Mouse (Mus musculus) brain, embryonic 14.5 days (tissue): Measurements from ENCODE around the gene Cela3b. TPM values are rescaled to one million over a fixed set of nuclear protein-coding genes. Genes with fewer than 3 reads are reported as not detected.
A peak's percentile ranks its signal among the peaks of the same experiment; 100 is the strongest.

Experiments used
- DNase-seq: peaks from one replicate; pipeline ENCODE4 v3.0.0-alpha.2; 2011; ENCODE audit warnings: low read depth
- CTCF ChIP-seq: fragments of 200-500 bp; IDR thresholded peaks from 2 replicates; pipeline ENCODE4 v1.5.1; 2012; ENCODE audit warnings: inconsistent platforms, mild to moderate bottlenecking, moderate library complexity, borderline replicate concordance; ENCODE audit not compliant: insufficient read depth, insufficient read length; ENCODE audit errors: extremely low read depth
- POLR2A ChIP-seq: fragments of 200-500 bp; IDR thresholded peaks from 2 replicates; pipeline ENCODE4 v1.6.1; 2012; ENCODE audit warnings: mild to moderate bottlenecking, inconsistent platforms, borderline replicate concordance; ENCODE audit not compliant: poor library complexity, insufficient read depth, insufficient read length, severe bottlenecking; ENCODE audit errors: extremely low read depth
- polyA plus RNA-seq: library from polyadenylated mRNA; depleted of rRNA; stranded (reverse); fragments of >200 nt; gene quantifications from 2 replicates; pipeline ENCODE4 v1.2.3, GENCODE M21; 2012

The Cela3b gene
- polyA plus RNA-seq, 1 experiment, result not detected

DNA sequence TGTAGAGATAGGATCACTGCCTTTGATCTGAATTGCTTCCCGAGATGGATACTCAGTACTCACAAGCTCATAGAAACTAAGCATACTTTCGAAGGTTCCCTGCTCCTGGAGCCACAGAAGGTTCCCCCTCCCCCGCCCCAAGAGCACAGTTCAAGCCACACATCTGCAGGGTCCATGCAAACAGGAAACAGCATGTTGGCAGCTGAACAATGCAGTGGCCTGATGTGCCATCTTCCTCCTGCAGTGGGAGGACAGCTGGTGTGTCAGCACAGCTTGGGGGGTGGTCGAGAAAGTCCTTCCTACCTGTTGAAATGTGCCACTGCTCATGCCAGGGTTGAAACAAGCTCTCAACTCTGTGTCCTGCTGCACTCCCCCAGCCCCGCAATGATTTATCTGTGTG, 28.5 kb upstream of the Cela3b start:
- DNase-seq, result no peak
- TF ChIP-seq CTCF (no peak), POLR2A (no peak)

DNA sequence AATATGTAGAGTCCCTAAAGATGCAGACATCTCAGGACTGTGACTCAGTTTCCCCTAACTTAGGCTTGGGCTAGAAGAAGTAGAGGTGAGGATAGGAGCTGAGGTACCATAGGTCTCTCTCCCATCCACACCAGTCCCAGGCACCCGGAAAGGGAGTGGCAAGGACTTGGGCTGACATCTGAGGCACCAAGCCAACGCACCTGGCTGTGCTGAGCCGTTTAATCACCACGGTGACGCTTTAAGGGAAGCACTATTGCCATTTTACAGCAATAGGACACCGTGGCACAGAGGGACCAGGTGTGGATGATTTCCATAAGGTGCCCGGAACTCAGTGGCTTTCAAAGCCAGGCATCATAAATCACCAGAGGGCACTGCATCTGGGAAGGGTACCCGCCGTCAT, 28.0 kb upstream of the Cela3b start:
- no peak for TF ChIP-seq CTCF
- TF ChIP-seq POLR2A, result no peak
- DNase-seq, result no peak

DNA sequence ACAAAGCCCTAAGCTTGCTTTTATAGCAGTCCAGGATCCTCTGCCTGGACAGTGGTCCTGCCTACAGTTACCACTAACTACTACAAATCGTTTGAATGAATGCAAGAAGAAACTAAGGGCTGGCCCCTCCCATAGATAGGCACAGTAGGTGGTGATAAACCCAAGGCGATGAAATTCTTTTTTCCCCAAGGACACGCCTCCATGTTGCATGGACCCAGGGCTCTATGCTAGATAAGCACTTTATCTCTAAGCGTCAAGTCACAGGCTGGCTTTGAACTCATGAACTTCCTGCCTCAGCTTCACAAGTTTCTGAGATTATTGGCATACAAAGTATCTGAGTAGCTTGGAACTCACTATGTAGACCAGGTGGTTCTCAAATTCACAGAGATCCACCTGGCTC, 27.0 kb upstream of the Cela3b start:
- no peak for DNase-seq
- TF ChIP-seq CTCF (no peak), POLR2A (no peak)

DNA sequence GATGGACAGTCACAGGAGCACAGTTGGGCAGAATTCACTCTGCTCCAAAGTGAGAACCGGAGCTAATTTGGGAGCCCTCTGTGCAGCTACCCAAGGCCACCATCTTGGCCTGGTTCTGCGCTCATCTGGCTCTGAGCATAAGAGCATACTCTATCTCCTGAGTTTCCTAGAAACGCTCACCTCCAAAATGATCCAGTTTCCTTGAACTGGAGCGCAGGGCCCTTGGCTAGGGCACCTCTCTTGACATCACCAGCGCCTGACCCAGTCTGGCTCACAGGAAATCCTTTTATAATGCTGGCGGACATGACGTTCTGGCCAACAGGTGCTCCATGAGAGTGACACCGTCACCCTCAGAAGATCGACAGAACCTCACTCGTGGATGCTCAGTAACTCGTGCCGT, 26.2 kb upstream of the Cela3b start:
- TF ChIP-seq POLR2A (no peak), CTCF (no peak)
- no peak for DNase-seq

- no peak for TF ChIP-seq CTCF
- no peak for TF ChIP-seq POLR2A
- no peak for DNase-seq
Measured at GRCm38 (mm10) chr4:137454582-137454981, 24.2 kb upstream of the Cela3b start.

GRCm38 (mm10) chr4:137453234-137453767, 23.0 kb upstream of the Cela3b start, which contains the start of gene 1700013G24Rik:
TSS of gene 1700013G24Rik (plus strand) at chr4:137453284.
- TF ChIP-seq CTCF (no peak), POLR2A (no peak)

GRCm38 (mm10) chr4:137452190-137452589, 21.9 kb upstream of the Cela3b start:
- no peak for DNase-seq
- TF ChIP-seq POLR2A (no peak), CTCF (no peak)

More at GRCm38 (mm10) chr4:137453234-137453767, 23.0 kb upstream of the Cela3b start, which contains the start of gene 1700013G24Rik:
- DNase-seq, result no peak

GRCm38 (mm10) chr4:137449715-137450114, 19.4 kb upstream of the Cela3b start:
- DNase-seq, result no peak
- TF ChIP-seq CTCF, result no peak
- TF ChIP-seq POLR2A, result no peak

GRCm38 (mm10) chr4:137449132-137449531, 18.8 kb upstream of the Cela3b start:
- TF ChIP-seq CTCF (no peak), POLR2A (no peak)
- no peak for DNase-seq

DNA sequence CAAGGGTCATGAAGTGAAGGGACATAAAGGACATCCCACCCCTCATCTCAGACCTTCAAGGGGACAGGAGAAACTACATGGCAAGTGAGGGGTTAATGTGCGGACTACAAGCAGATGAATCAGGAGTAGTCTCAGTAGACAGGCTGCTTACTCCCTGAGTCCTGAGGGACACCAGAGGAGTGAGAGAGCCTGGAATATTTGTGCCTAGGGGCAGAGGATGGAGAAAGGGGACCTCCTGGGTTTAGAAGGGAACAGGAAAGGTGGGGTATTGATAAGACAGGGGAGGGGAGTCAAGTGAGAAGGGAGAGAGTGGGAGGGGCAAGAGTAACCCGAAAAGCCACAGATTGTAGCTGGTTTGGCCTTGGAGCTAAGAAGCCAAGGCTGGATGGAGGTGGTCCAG, 18.3 kb upstream of the Cela3b start:
- DNase-seq, result no peak
- no peak for TF ChIP-seq CTCF
- no peak for TF ChIP-seq POLR2A

DNA sequence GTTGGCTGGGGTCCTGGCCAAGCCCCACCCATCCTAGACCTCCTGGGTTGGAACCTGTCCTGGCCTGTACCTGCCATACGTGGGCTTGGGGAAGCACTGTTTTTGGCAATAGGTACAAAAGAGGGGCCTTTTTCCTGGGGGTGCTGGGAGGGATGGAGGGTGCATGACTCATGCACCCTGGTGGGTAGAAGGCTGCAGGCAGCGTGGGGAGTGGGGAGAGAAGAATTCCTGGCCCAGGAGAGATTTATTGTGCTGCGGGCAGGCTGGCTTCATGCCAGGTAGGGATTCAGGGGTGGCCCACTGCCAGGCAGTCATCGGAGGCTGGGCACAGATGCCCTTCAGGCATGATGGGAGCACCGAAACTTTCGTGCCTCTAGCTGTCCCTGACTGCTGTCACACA, 17.9 kb upstream of the Cela3b start:
- no peak for TF ChIP-seq CTCF
- no peak for TF ChIP-seq POLR2A

More for the DNA sequence above, 17.9 kb upstream of the Cela3b start:
- peak; percentile 68 for DNase-seq
